Mouse (Mus musculus): ENCODE measurements at regions not wholly inside any gene's neighbourhood (a gene's known extent, or its start where the extent isn't known, plus 50 kb on each side); places are given as distances from the start of the nearest gene placed in this dataset.
A peak's percentile ranks its signal among the peaks of the same experiment; 100 is the strongest.

DNA sequence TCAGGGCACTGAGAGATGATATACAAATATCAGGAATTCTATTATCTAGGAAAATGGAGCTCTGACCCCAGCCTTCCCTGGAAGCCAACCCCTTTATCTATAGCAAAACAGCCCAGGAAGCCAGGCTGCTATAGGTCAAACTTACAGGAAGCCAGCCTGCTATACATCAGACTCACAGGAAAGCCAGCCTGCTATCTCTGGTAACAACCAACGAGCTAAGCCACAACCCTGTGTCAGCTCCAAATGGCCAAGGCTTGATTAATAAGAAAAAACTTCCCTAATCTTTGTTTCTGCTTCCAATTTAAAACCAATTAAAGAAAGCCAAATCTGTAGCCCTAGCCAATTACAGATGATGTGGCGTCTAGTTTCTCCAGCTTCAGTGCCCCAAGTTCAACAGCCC is 114.4 kb upstream of the Tab2 start:
- Histone ChIP-seq H3K4me1 (replicated peaks) (no peaks in the 10 kb centered on the region), H3K9me3 (no peaks in the 10 kb centered on the region), H3K36me3 (no peaks in the 10 kb centered on the region), H3K4me2 (no peak overlapping the region), H3K27me3 (no peaks in the 10 kb centered on the region), H3K4me3 (no peak overlapping the region), H3K9ac (no peak overlapping the region), H3K27ac (replicated peaks) (no peak overlapping the region)
- no peak for ATAC-seq (ENCODE audit: low FRiP score, low read depth)
- 59% methylated on average over 2 of the region's 2 CpGs for WGBS

DNA sequence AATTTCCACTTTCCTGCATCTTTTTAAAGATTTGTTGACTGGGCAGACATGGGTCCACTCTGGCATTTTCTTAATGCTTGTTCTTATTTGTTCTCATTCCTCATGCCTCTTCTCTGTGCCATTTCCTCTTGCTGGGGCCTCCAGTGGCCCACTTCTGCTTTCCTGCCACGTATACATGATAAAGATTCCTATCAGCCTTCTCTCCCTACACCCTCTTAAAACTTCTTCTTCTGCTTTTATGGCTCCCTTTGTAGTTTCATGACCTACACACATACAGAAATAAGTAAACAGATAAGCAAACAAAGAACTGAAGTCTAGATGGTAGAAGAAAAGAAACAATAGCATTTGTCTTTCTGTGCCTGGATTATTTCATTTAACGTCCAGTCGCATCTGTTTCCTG is 110.9 kb upstream of the Tab2 start:
- Histone ChIP-seq H3K4me1 (replicated peaks) (peaks cover 3% of the 10 kb centered on the region; the same call in 1 of the 2 replicates), H3K4me3 (no peak overlapping the region), H3K27me3 (no peaks in the 10 kb centered on the region), H3K9me3 (no peaks in the 10 kb centered on the region), H3K27ac (replicated peaks) (no peak overlapping the region), H3K36me3 (no peaks in the 10 kb centered on the region), H3K4me2 (no peak overlapping the region), H3K9ac (no peak overlapping the region)
- WGBS, result 82% methylated on average over 3 of the region's 3 CpGs
- no peak for ATAC-seq (ENCODE audit: low FRiP score, low read depth)

DNA sequence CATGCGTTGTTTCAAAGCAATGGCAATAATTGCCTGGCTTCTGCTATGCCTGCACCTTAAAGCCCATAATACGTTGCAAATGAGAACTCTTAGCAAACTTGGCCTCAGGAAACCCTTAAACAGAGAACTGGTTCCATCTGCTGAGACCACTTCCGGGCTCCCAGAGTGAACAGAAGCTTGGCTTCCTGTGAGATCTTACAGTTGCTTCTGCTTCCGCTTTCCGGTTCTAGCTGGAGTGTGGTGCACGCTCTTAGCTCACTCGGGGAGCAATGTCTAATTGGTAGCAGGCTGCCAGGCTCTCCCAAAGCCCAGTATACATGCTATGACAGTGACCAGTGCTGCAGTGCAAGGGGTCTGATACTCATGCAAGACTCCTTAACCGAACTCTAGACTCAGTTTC is 109.7 kb upstream of the Tab2 start:
- no peaks in the 10 kb centered on the region for H3K36me3 ChIP-seq
- H3K4me2 ChIP-seq, result no peak overlapping the region
- 82% methylated on average over 8 of the region's 8 CpGs for WGBS
- H3K4me1 ChIP-seq (replicated peaks), result peaks cover 3% of the 10 kb centered on the region; the same call in 1 of the 2 replicates
- no peak for ATAC-seq (ENCODE audit: low FRiP score, low read depth)
- no peak overlapping the region for H3K27ac ChIP-seq (replicated peaks)
- no peak overlapping the region for H3K9ac ChIP-seq
- no peak overlapping the region for H3K4me3 ChIP-seq
- H3K27me3 ChIP-seq, result no peaks in the 10 kb centered on the region
- H3K9me3 ChIP-seq, result no peaks in the 10 kb centered on the region

DNA sequence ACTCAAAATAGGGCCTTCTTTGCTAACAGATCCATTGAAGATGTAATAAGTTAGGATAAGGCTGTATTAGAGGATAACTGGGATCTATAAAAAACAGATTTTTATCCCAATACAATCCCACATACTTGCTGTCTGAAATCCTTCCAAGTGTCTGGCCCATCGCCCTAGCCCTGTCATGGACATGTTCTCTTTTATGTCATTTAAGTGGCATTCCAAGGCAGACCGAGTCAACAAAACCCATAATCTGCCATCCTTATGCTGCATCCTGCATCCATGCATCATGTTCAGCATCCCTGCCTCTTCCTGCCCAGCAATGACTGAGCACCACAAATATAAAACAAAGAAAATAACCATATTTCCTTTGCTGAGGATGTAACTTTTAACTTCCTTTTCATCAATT is 108.3 kb upstream of the Tab2 start:
- Histone ChIP-seq H3K36me3 (no peaks in the 10 kb centered on the region), H3K4me1 (replicated peaks) (peaks cover 3% of the 10 kb centered on the region; the same call in 1 of the 2 replicates), H3K9me3 (no peaks in the 10 kb centered on the region), H3K27me3 (no peaks in the 10 kb centered on the region), H3K27ac (replicated peaks) (no peak overlapping the region), H3K4me2 (no peak overlapping the region), H3K4me3 (no peak overlapping the region), H3K9ac (no peak overlapping the region)
- WGBS, result 87% methylated on average over 2 of the region's 2 CpGs
- no peak for ATAC-seq (ENCODE audit: low FRiP score, low read depth)

DNA sequence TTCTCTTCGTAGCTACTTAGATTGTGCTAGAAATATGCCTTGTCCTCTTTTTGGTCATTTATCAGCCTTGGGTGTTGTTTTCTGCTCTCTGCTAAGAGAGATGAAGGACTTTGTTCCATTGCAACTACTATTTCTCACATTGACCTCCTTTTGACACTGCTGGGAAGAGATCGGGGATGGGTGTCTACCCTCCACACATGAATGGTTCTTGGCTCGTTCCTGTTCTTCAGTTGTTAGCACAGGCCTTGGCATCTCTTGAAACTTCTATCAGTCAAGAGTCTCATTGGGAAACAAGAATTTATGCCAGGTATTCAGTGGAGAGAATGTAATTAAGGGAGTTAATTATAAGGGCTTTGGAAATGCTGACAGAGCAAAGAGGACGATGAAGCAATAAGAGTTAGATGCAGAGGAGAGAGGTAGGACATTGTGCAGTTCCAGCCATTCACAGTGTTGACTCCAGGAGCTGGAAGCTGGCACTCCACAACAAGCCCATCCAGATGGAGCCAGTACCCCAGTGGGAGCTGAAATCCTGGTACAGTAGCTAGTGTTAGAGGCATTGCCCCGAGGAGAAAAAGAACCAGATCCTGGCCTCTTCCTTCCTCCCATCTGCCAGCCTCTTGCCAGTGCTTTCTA is 107.5 kb upstream of the Tab2 start:
- peak; percentile 87 for ATAC-seq (ENCODE audit: low FRiP score, low read depth)
- peaks cover 3% of the 10 kb centered on the region; the same call in 1 of the 2 replicates for H3K4me1 ChIP-seq (replicated peaks)
- H3K4me2 ChIP-seq, result no peak overlapping the region
- no peaks in the 10 kb centered on the region for H3K27me3 ChIP-seq
- H3K27ac ChIP-seq (replicated peaks), result no peak overlapping the region
- no peaks in the 10 kb centered on the region for H3K36me3 ChIP-seq
- no peak overlapping the region for H3K9ac ChIP-seq
- no peaks in the 10 kb centered on the region for H3K9me3 ChIP-seq
- H3K4me3 ChIP-seq, result no peak overlapping the region
- 52% methylated on average over 5 of the region's 5 CpGs for WGBS

DNA sequence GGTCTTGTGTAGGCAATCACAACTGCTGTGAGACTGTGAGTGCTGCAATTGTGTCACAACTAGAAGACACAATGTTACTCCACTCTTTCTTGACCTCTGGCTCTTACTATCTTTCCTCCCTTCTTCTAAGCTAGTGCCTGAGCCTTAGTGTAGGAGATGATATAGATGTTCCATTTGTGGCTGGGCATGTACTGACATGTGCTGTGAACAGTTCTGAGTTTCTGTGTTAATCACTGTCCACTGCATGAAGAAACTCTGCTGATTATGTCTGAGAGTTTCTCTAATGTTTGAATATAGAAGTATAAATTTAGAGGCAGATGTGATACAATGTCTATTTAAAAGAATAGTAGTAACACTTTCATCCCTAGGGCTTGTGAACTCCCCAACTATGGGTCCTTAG is 105.0 kb upstream of the Tab2 start:
- no peak for ATAC-seq (ENCODE audit: low FRiP score, low read depth)

DNA sequence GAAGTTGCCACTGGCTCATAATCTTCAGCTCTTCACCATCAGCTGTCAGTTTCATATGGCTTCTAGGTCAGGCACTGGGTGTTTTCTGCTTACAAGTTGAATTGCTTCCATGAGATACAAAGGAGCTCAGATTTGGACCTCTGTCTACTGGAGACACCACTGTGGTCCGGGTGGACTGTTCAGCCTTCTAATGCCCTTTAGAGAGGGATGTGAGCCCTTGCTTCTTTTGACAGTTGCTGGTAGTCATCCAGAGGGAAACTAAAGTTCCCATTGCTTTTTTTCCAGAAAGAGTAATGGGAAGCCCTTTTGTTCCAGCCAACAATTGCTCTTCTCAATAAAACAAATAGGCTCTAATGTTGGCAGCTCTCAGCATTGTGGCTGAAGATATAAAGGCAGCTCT is 103.7 kb upstream of the Tab2 start:
- H3K36me3 ChIP-seq, result no peaks in the 10 kb centered on the region
- H3K27me3 ChIP-seq, result no peaks in the 10 kb centered on the region
- no peak overlapping the region for H3K27ac ChIP-seq (replicated peaks)
- no peak for ATAC-seq (ENCODE audit: low FRiP score, low read depth)
- H3K4me3 ChIP-seq, result no peak overlapping the region
- no peak overlapping the region for H3K4me2 ChIP-seq
- whole genome bisulfite sequencing, result 55% methylated on average over 1 of the region's 1 CpGs
- no peaks in the 10 kb centered on the region for H3K9me3 ChIP-seq
- no peak overlapping the region for H3K9ac ChIP-seq
- H3K4me1 ChIP-seq (replicated peaks), result peaks cover 3% of the 10 kb centered on the region; the same call in 1 of the 2 replicates

More for the DNA sequence above, 105.0 kb upstream of the Tab2 start:
- H3K4me3 ChIP-seq, result no peak overlapping the region
- H3K4me2 ChIP-seq, result no peak overlapping the region
- no peaks in the 10 kb centered on the region for H3K9me3 ChIP-seq
- peaks cover 3% of the 10 kb centered on the region; the same call in 1 of the 2 replicates for H3K4me1 ChIP-seq (replicated peaks)
- no peak overlapping the region for H3K27ac ChIP-seq (replicated peaks)
- no peak overlapping the region for H3K9ac ChIP-seq
- no peaks in the 10 kb centered on the region for H3K27me3 ChIP-seq
- H3K36me3 ChIP-seq, result no peaks in the 10 kb centered on the region

DNA sequence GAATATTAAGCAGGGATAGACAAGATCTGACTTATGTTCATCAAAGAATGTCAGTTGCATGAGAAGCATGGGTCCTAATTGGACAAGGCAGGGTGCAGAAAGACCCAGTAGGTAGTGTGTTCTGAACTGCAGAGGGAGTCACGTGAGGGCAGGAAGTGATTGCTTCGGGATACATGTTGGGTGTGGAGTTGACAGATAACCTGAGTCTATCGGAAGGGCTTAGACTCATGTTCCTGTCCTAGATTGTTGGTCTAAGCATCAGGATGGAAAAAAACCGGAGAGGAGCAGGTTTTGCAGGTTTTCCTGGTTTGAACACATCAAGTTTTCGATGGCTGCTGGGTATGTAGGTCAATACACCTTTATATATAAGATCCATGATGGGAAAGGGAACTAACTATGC is 101.8 kb upstream of the Tab2 start:
- no peak for ATAC-seq (ENCODE audit: low FRiP score, low read depth)
- Histone ChIP-seq H3K9me3 (no peaks in the 10 kb centered on the region), H3K4me3 (no peak overlapping the region), H3K27ac (replicated peaks) (no peak overlapping the region), H3K27me3 (no peaks in the 10 kb centered on the region), H3K36me3 (no peaks in the 10 kb centered on the region), H3K9ac (no peak overlapping the region), H3K4me1 (replicated peaks) (no peaks in the 10 kb centered on the region), H3K4me2 (no peak overlapping the region)
- WGBS, result 91% methylated on average over 5 of the region's 5 CpGs

DNA sequence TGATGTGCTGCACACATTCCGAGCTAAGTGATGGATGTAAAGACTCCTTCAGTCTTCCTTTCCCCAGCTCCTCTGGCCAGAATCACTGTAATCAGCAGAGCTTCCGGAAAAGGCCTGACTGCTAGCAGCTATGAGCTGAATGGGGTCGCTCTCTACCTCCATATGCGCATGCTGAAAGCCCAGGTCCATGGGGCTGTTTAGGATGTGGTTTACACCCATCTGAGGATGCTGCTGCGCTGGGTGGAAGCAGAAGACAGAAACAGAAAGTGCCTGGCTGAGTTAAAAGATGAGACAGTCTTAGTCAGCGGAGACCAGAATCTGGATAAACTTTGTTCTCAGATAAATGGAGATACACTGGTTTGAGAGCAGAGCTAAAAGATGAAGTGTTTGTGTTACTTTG is 99.3 kb upstream of the Tab2 start:
- no peak for ATAC-seq (ENCODE audit: low FRiP score, low read depth)
- H3K27me3 ChIP-seq, result no peaks in the 10 kb centered on the region
- H3K9ac ChIP-seq, result no peak overlapping the region
- H3K4me3 ChIP-seq, result no peak overlapping the region
- H3K36me3 ChIP-seq, result no peaks in the 10 kb centered on the region
- no peaks in the 10 kb centered on the region for H3K4me1 ChIP-seq (replicated peaks)
- H3K4me2 ChIP-seq, result no peak overlapping the region
- 76% methylated on average over 6 of the region's 6 CpGs for WGBS
- H3K27ac ChIP-seq (replicated peaks), result no peak overlapping the region
- no peaks in the 10 kb centered on the region for H3K9me3 ChIP-seq

DNA sequence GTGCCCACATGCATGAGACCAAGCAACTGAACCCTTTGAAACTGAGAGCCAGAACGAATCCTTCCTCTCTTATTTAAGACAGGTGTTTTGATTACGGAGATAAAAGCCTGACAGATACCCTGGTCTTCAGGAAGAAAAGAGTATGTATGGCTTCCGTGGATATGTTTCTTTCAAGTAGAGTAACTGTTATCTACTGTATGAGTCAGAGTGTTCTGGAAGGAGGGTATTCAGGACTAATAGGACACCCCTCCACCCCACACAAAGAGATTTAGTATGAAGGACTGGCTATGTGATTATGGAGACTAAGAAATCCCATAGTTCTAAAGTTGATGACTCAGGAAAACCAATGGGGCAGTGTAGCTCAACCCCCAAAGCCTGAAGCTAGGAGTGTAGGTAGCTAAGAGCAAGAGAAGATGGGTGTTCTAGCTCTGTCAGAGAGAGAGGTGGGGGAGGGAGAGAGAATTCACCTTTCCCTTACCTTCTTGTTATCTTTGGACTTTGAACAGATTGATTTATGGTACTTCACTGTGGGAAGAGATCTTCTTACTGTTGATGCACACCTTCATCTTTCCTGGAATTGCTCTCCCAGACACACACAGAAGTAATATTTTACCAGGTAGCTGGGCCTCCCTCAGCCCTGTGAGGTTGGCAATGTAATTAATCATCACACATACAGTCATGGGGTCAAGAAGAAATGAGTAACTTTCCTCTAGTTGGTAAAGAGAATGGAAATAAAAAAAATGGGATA is 87.6 kb upstream of the Tab2 start:
- Histone ChIP-seq H3K9me3 (no peaks in the 10 kb centered on the region), H3K4me3 (no peak overlapping the region), H3K36me3 (no peaks in the 10 kb centered on the region), H3K4me2 (no peak overlapping the region), H3K9ac (no peak overlapping the region), H3K27me3 (no peaks in the 10 kb centered on the region), H3K27ac (replicated peaks) (no peak overlapping the region), H3K4me1 (replicated peaks) (0 out of 2 replicates have a peak, but pooled peaks cover 3% of the 10 kb centered on the region)
- ATAC-seq (ENCODE audit: low FRiP score, low read depth), result no peak
- 93% methylated on average over 3 of the region's 3 CpGs for WGBS

DNA sequence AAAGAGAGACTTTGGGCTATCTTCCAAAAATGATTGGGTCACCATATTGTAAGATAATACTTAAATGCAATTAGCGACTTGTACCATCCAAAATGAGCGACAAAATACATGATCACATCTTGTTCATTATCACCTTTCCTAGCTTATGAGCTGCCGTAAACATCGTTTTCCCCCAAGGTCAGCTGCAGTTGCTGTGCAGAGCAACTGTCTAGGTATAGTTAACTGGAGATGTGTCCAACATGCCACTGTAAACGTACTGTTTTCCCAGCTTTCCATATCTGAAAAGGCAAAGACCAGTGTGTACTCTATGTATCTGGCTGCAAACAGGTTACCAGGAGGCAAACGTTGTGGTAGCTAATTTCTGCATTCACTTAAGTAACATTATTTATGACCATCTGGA is 86.3 kb upstream of the Tab2 start:
- no peaks in the 10 kb centered on the region for H3K9me3 ChIP-seq
- H3K4me2 ChIP-seq, result no peak overlapping the region
- no peak overlapping the region for H3K9ac ChIP-seq
- H3K36me3 ChIP-seq, result no peaks in the 10 kb centered on the region
- H3K4me1 ChIP-seq (replicated peaks), result peaks cover 13% of the 10 kb centered on the region
- no peaks in the 10 kb centered on the region for H3K27me3 ChIP-seq
- WGBS, result 91% methylated on average over 6 of the region's 6 CpGs
- ATAC-seq (ENCODE audit: low FRiP score, low read depth), result no peak
- H3K4me3 ChIP-seq, result no peak overlapping the region
- no peak overlapping the region for H3K27ac ChIP-seq (replicated peaks)

DNA sequence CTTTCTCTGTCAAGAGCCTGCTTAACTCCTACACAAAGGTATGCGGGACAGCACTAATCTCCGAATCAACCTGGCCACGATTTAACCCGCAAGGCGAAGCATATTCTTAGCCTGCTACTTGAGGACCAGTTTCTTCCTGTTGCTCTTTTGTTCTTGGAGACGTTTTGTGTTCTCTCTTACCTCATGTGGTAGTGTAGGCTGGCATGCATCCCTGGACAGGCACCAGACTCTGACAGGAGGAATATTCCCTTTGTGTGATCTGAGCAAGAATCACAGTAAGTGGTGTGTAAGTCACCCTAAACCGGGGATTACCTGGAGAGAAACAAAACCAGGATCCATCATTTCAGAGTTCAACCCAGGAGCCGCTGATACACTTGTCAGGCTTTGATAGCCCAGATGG is 85.8 kb upstream of the Tab2 start:
- H3K9me3 ChIP-seq, result no peaks in the 10 kb centered on the region
- no peak overlapping the region for H3K4me3 ChIP-seq
- no peak overlapping the region for H3K4me2 ChIP-seq
- no peak for ATAC-seq (ENCODE audit: low FRiP score, low read depth)
- no peaks in the 10 kb centered on the region for H3K27me3 ChIP-seq
- H3K9ac ChIP-seq, result no peak overlapping the region
- H3K36me3 ChIP-seq, result no peaks in the 10 kb centered on the region
- WGBS, result 76% methylated on average over 8 of the region's 8 CpGs
- H3K4me1 ChIP-seq (replicated peaks), result peaks cover 17% of the 10 kb centered on the region
- no peak overlapping the region for H3K27ac ChIP-seq (replicated peaks)

Data from hindbrain, embryonic 15.5 days (tissue).